Mouse (Mus musculus): ENCODE measurements around the gene Dock9. TPM values are rescaled to one million over a fixed set of nuclear protein-coding genes. Genes with fewer than 3 reads are reported as not detected.

The Dock9 gene
- 6.1 TPM for polyA plus RNA-seq (2014; fragmentation: Illumina TruSeq; extraction: RNeasy Lipid Tissue Mini Kit (QIAGEN cat#74804); ENCODE audit: low read depth, low replicate concordance)

DNA sequence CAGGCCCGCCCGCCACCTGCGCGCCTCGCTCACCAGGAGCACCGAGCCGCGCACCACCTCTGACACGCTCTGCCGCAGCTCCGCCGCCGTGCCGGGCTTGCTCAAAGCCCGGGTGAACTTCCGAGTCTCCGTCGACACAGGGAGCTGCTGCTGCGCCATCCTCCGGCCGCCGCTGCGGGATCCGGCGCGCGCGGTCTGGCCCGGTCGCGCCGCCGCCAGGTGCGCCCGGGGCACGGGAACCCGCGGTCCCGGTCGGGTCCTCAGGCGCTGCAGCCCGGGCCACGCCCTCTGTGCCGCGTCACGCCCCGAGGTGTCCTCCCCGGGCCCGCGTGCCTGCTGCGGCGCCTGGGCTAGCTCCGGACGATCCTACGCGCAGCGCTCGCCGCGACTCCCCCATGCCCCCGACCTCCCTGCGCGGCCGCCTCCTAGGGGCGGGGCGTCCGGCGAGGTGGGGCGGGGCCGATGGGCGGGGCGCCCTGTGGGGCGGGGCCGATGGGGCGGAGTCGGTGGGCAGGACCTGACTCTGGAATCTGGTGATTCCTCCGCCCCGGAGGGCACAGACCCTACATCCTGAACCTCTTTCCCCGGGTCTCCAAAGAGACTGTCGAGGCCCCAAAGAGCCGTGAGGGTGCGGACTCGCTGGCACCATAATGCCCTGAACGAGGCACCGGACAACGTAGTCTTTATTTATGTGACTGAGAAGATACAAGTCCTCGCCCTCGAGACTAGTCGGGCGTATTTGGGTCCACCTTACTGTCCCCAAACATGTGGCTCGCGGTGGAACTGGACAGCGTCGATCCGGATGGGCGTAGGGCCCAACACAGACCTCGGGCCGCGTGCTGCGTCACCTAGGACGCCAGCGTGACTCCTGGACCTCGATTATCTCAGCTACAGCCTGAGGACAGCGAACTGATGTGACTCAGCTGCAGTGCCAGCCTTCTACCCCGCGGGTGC lies at the start of gene Dock9:
TSS of gene Dock9 (minus strand) at position 381 of the 954 bp plus-strand sequence.

DNA sequence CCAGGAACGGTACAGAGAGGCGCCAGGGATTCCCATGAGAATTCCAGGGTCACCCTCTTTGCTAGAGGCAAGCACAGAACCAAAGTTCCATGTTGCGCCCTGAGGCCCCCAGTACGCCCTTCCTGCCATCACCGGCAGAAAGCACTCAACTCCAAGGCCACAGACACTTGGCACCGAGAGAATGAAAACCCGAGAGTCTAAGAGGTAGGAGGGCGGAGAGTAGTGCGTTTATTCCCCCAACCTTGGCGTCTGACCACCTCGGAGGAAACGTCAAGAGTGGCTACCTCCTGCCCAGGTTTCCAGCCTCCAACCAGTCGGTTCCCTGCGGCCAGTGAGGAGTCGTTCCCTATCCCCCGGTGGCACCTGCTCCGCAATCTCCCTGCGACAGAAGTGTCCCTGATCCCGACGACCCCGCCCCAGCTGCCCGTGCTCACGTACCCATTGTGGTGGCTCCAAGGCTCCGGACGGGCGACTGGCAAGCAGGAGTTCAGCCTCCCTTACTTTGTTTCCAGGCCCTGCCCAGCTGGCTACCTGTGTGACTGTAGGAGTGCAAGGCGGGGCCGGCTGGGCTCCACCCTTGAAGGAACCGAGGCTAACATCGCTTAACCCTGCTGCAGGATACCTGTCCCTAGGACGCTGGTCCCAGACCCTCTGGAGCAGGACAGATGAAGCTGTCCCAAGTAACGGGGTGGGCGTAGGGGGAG lies 292.7 kb downstream of the Dock9 start, which contains the start of gene Slc15a1:
TSS of gene Slc15a1 (minus strand) at position 472 of the 704 bp plus-strand sequence.

Other genes with a start within 250 kb of the Dock9 start
- 9.3 TPM for gene Ubac2, start 80.8 kb upstream of the Dock9 start, polyA plus RNA-seq (2014; fragmentation: Illumina TruSeq; extraction: RNeasy Lipid Tissue Mini Kit (QIAGEN cat#74804); ENCODE audit: low read depth, low replicate concordance)
- not detected for gene Gpr18, start 117.9 kb upstream of the Dock9 start, polyA plus RNA-seq (2014; fragmentation: Illumina TruSeq; extraction: RNeasy Lipid Tissue Mini Kit (QIAGEN cat#74804); ENCODE audit: low read depth, low replicate concordance)
- gene Gpr183, start 167.4 kb upstream of the Dock9 start, polyA plus RNA-seq (2014; fragmentation: Illumina TruSeq; extraction: RNeasy Lipid Tissue Mini Kit (QIAGEN cat#74804); ENCODE audit: low read depth, low replicate concordance) = 0.21 TPM
- not detected for gene Timm8a2, start 236.8 kb upstream of the Dock9 start, polyA plus RNA-seq (2014; fragmentation: Illumina TruSeq; extraction: RNeasy Lipid Tissue Mini Kit (QIAGEN cat#74804); ENCODE audit: low read depth, low replicate concordance)